Mouse (Mus musculus): ENCODE data around the gene Gm3149.
"Not testable (repeated sequence)": the region's sequence is repeated elsewhere in the genome, so short reads cannot be mapped to it uniquely, and the experiment has no call there.

Gm3149 gene

GRCm38 (mm10) chr14:4316983-4317382, at the start of gene Gm3149:
TSS of gene Gm3149 (plus strand) at chr14:4317283.
- DNase-seq (ENCODE audit: low read depth, low spot score) = not testable (repeated sequence)

GRCm38 (mm10) chr14:4269238-4269950, 47.7 kb upstream of the Gm3149 start:
- not testable (repeated sequence) for DNase-seq (ENCODE audit: low read depth, low spot score)

- DNase-seq (ENCODE audit: low read depth, low spot score) = not testable (repeated sequence)
These were observed 37.3 kb upstream of the Gm3149 start for GRCm38 (mm10) chr14:4279828-4280227.

- not testable (repeated sequence) for DNase-seq (ENCODE audit: low read depth, low spot score)
These were observed 17.5 kb downstream of the Gm3149 start, which contains the start of gene 2610042L04Rik for GRCm38 (mm10) chr14:4334476-4335080. TSS of gene 2610042L04Rik (plus strand) at chr14:4334763.

- not testable (repeated sequence) for DNase-seq (ENCODE audit: low read depth, low spot score)
These were observed 18.4 kb downstream of the Gm3149 start for GRCm38 (mm10) chr14:4335506-4335905.

GRCm38 (mm10) chr14:4368991-4369390, 51.9 kb downstream of the Gm3149 start:
- DNase-seq (ENCODE audit: low read depth, low spot score) = not testable (repeated sequence)

- not testable (repeated sequence) for DNase-seq (ENCODE audit: low read depth, low spot score)
These were observed 52.6 kb downstream of the Gm3149 start for GRCm38 (mm10) chr14:4369691-4370090.

All from WW6 (cell line).